Mouse (Mus musculus) hindbrain, embryonic 11.5 days (tissue): ENCODE measurements around the gene Pdzk1. TPM values are rescaled to one million over a fixed set of nuclear protein-coding genes. Genes with fewer than 3 reads are reported as not detected.

Source experiments
- ATAC-seq: fragments of 200-750 bp; cut with Nextera tagmentation; 2 replicates; pipeline ENCODE4 v1.8.0; 2017; ENCODE audit warnings: mild to moderate bottlenecking, moderate TSS enrichment, moderate library complexity; ENCODE audit not compliant: low FRiP score
- DNase-seq: peaks from one replicate; pipeline ENCODE4 v3.0.0-alpha.2; 2015; ENCODE audit warnings: low spot score
- H3K27ac ChIP-seq: fragments of 300-500 bp; sonication (generic); 2 replicates; pipeline ENCODE4 v1.5.1; 2014; ENCODE audit warnings: mild to moderate bottlenecking, low read depth, low read length
- H3K27me3 ChIP-seq: fragments of 300-500 bp; sonication (generic); 2 replicates; pipeline ENCODE4 v1.6.1; 2014; ENCODE audit warnings: mild to moderate bottlenecking, low read length, moderate library complexity, mixed read lengths; ENCODE audit not compliant: control insufficient read depth, insufficient read depth
- H3K36me3 ChIP-seq: fragments of 300-500 bp; sonication (generic); 2 replicates; pipeline ENCODE4 v1.6.1; 2014; ENCODE audit warnings: mild to moderate bottlenecking, low read length, moderate library complexity, mixed read lengths; ENCODE audit not compliant: control insufficient read depth, insufficient read depth
- H3K4me1 ChIP-seq: fragments of 300-500 bp; sonication (generic); replicated peaks from 2 replicates; pipeline ENCODE4 v1.6.1; 2014; ENCODE audit warnings: low read length, mixed read lengths; ENCODE audit not compliant: control insufficient read depth, insufficient read depth
- H3K4me2 ChIP-seq: fragments of 300-500 bp; sonication (generic); replicated peaks from 2 replicates; pipeline ENCODE4 v1.6.1; 2014; ENCODE audit warnings: mild to moderate bottlenecking, low read depth, low read length
- H3K4me3 ChIP-seq: fragments of 300-500 bp; sonication (generic); 2 replicates; pipeline ENCODE4 v1.5.1; 2014; ENCODE audit warnings: low read depth, low read length
- H3K9ac ChIP-seq: fragments of 300-500 bp; sonication (generic); 2 replicates; pipeline ENCODE4 v1.6.1; 2014; ENCODE audit warnings: low read depth, low read length
- H3K9me3 ChIP-seq: fragments of 300-500 bp; sonication (generic); 2 replicates; pipeline ENCODE4 v1.6.1; 2016; ENCODE audit warnings: low read length; ENCODE audit not compliant: control insufficient read depth
- WGBS: fragments of 180-500 bp; shearing (Covaris S2); extraction: QIAGEN DNeasy Blood & Tissue Kit; methylation state at CpG from one replicate; pipeline ENCODE4 v1.1.7; 2014; 5-methylcytosine and 5-hydroxymethylcytosine counted together
- polyA plus RNA-seq: library from polyadenylated mRNA; unstranded; fragments of >200 nt; fragmentation: Nextera tagmentation; extraction: Ambion mirVana; gene quantifications from 2 replicates; pipeline ENCODE4 v1.2.1, GENCODE M21; 2014

The Pdzk1 gene
- polyA plus RNA-seq, 1 experiment from 2014 or later, result not detected

DNA sequence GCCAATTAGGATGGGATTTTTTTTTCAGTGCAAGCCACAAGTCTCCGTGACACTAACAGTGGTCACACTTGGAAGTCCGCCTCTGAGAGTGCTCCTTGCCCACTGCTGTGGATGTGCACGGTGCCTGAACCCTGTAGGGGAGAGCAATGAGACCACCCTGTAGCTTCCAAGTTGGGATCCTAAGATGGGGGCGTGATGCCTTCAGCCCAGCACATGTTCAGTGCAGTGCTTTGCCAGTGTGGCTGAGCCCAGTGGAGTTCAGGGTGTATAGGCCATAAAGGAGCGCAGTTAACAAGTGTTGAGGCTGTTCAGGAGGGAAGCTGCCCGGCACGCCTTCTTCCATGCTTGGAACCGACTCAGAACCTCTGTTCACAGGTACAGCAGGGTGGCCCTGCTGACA, 39.5 kb downstream of the Pdzk1 start:
- no peaks in the 10 kb centered on the region for H3K4me1 ChIP-seq
- H3K27me3 ChIP-seq, result no peaks in the 10 kb centered on the region
- no peak overlapping the region for H3K4me3 ChIP-seq
- WGBS, result 90% methylated on average over 8 of the region's 8 CpGs
- DNase-seq (no peak), ATAC-seq (no peak)
- H3K36me3 ChIP-seq, result peaks cover 5% of the 10 kb centered on the region; the same call in 1 of the 2 replicates
- H3K4me2 ChIP-seq, result no peak overlapping the region
- no peak overlapping the region for H3K27ac ChIP-seq
- no peaks in the 10 kb centered on the region for H3K9me3 ChIP-seq
- no peak overlapping the region for H3K9ac ChIP-seq

DNA sequence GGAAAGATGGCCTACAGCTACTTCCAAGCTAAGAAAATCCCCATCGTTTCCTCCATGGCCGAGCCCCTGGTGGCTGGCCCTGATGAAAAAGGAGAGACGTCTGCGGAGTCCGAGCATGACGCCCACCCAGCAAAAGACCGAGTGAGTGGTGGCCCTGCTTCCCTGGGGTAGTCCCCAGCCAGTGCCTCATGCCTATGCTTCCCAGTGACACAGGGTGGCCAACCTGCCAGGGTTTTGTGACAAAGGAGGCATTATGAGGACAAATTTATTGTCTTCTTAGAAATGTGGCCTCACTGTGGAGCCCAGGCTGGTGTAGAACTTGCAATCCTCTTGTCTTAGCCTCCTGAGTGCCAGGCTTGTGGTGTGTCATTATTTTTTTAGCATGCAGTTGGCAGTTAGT, 40.0 kb downstream of the Pdzk1 start:
- Histone ChIP-seq H3K4me3 (no peak overlapping the region), H3K4me2 (no peak overlapping the region), H3K36me3 (peaks cover 5% of the 10 kb centered on the region; the same call in 1 of the 2 replicates), H3K27ac (no peak overlapping the region), H3K4me1 (no peaks in the 10 kb centered on the region), H3K27me3 (no peaks in the 10 kb centered on the region), H3K9ac (no peak overlapping the region), H3K9me3 (no peaks in the 10 kb centered on the region)
- 94% methylated on average over 7 of the region's 7 CpGs for WGBS
- ATAC-seq (no peak), DNase-seq (no peak)

DNA sequence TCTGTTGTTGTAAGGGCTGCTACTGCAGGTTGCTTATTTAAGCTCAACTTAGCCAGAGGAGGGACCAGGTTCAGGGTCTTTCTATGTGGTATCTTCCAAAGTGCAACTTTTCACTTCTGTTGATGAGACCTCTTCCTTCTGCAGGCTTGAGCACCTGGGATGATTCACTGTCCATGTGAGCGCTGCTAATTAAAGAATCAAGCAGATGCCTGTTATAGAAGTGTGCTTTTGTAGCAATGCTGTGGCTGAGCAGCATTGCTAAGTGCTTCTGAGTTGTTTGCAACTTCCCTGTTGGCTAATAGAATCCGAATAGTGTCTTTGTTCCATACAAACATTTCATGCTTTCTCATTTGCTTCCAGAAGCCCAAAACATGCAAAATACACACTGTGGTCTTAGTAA, 41.2 kb downstream of the Pdzk1 start:
- Histone ChIP-seq H3K9me3 (no peaks in the 10 kb centered on the region), H3K27ac (no peak overlapping the region), H3K9ac (no peak overlapping the region), H3K36me3 (peaks cover 5% of the 10 kb centered on the region; the same call in 1 of the 2 replicates), H3K4me1 (no peaks in the 10 kb centered on the region), H3K4me2 (no peak overlapping the region), H3K27me3 (no peaks in the 10 kb centered on the region), H3K4me3 (no peak overlapping the region)
- ATAC-seq, result no peak
- DNase-seq, result no peak
- WGBS, result 88% methylated on average over 2 of the region's 2 CpGs

DNA sequence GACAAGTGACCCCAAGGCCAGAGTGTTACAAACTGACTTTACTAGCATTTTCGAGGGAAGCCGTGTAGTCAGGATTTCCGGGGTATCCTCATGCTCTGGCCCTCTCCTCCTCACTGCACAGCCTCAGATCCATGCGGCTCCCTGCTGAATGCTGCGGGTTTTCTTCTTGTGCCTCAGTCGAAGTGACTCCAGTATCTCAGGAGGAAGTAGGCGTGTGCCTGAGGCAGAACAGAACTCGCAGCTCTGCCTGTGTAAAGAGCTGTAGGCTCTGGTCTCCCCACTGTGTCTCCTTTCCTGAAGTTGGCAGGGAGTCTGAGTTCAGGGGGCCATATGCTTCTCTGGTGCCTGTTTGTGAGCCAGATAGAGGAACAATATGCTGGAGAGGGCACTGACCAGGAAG, 42.0 kb downstream of the Pdzk1 start:
- no peak for DNase-seq
- Histone ChIP-seq H3K4me2 (no peak overlapping the region), H3K9me3 (no peaks in the 10 kb centered on the region), H3K9ac (no peak overlapping the region), H3K36me3 (peaks cover 5% of the 10 kb centered on the region; the same call in 1 of the 2 replicates), H3K4me3 (no peak overlapping the region), H3K27me3 (no peaks in the 10 kb centered on the region), H3K4me1 (no peaks in the 10 kb centered on the region), H3K27ac (no peak overlapping the region)
- ATAC-seq, result no peak
- 86% methylated on average over 8 of the region's 8 CpGs for WGBS

GRCm38 (mm10) chr3:96872501-96872900, 43.4 kb downstream of the Pdzk1 start:
- Histone ChIP-seq H3K4me2 (no peak overlapping the region), H3K4me1 (no peaks in the 10 kb centered on the region), H3K27ac (no peak overlapping the region), H3K36me3 (peaks cover 5% of the 10 kb centered on the region; the same call in 1 of the 2 replicates), H3K9me3 (no peaks in the 10 kb centered on the region), H3K9ac (no peak overlapping the region), H3K27me3 (no peaks in the 10 kb centered on the region), H3K4me3 (no peak overlapping the region)
- WGBS, result 96% methylated on average over 8 of the region's 8 CpGs
- DNase-seq (no peak), ATAC-seq (no peak)

- DNase-seq (no peak), ATAC-seq (no peak)
- WGBS, result 89% methylated on average over 7 of the region's 7 CpGs
- no peak overlapping the region for H3K9ac ChIP-seq
- no peaks in the 10 kb centered on the region for H3K27me3 ChIP-seq
- H3K27ac ChIP-seq, result no peak overlapping the region
- H3K4me3 ChIP-seq, result no peak overlapping the region
- H3K9me3 ChIP-seq, result no peaks in the 10 kb centered on the region
- no peaks in the 10 kb centered on the region for H3K4me1 ChIP-seq
- peaks cover 5% of the 10 kb centered on the region; the same call in 1 of the 2 replicates for H3K36me3 ChIP-seq
- no peak overlapping the region for H3K4me2 ChIP-seq
Observed at GRCm38 (mm10) chr3:96874808-96875571, 45.9 kb downstream of the Pdzk1 start.

GRCm38 (mm10) chr3:96879536-96879935, 50.5 kb downstream of the Pdzk1 start:
- H3K27ac ChIP-seq, result no peak overlapping the region
- no peak overlapping the region for H3K4me3 ChIP-seq
- ATAC-seq (no peak), DNase-seq (no peak)
- H3K9ac ChIP-seq, result no peak overlapping the region
- no peak overlapping the region for H3K4me2 ChIP-seq
- no peaks in the 10 kb centered on the region for H3K36me3 ChIP-seq
- no peaks in the 10 kb centered on the region for H3K27me3 ChIP-seq
- H3K4me1 ChIP-seq, result no peaks in the 10 kb centered on the region
- 88% methylated on average over 9 of the region's 9 CpGs for WGBS
- no peaks in the 10 kb centered on the region for H3K9me3 ChIP-seq

DNA sequence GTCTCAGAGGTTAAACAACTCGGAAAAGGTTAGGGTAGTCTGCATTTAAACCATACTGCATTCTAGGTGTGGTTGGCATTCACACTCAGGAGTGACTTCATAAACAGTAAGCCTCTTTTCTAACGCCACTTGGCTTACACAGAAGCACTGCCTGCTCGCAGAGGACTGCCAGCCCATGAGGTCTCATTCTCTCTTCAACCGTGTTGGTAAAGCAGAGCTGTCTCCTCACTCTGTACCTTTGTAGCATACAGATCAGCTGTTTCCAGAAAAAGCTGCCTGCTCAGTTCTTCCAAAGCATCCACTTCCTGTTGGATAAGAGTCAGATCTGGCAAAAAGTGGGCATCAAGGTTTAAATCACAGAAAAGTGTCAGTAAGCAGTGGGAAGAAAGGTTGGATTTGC, 51.3 kb downstream of the Pdzk1 start:
- 91% methylated on average over 4 of the region's 4 CpGs for WGBS
- Histone ChIP-seq H3K27ac (no peak overlapping the region), H3K36me3 (no peaks in the 10 kb centered on the region), H3K9ac (no peak overlapping the region), H3K9me3 (no peaks in the 10 kb centered on the region), H3K27me3 (no peaks in the 10 kb centered on the region), H3K4me1 (no peaks in the 10 kb centered on the region), H3K4me2 (no peak overlapping the region), H3K4me3 (no peak overlapping the region)
- ATAC-seq (no peak), DNase-seq (no peak)

DNA sequence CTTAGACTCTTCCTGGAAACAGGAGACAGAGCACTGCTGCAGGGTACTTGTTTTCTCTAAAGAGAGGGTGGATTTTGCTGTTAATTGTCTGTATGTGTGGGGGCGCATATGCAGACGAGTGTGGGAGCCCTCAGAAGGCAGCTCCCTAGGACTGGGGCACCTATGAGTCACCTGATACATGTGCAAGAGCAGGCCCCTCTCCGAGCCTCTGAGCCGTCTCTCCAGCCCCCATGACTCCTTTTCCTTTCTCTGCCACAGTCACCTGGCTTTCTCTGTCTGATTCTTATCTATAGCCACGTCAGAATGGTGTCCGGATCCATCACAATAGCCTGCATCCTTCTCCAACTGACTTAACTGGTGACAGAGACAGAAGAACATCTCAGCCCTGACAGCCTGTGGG, 52.5 kb downstream of the Pdzk1 start:
- Histone ChIP-seq H3K4me2 (no peak overlapping the region), H3K4me3 (no peak overlapping the region), H3K27me3 (no peaks in the 10 kb centered on the region), H3K9ac (no peak overlapping the region), H3K4me1 (no peaks in the 10 kb centered on the region), H3K27ac (no peak overlapping the region), H3K36me3 (no peaks in the 10 kb centered on the region), H3K9me3 (no peaks in the 10 kb centered on the region)
- DNase-seq (no peak), ATAC-seq (no peak)
- WGBS, result 85% methylated on average over 6 of the region's 6 CpGs
